Mouse (Mus musculus) retina, postnatal 1 day (tissue): ENCODE results near the gene Sgta.
"Not testable (repeated sequence)": the region's sequence is repeated elsewhere in the genome, so short reads cannot be mapped to it uniquely, and the experiment has no call there.

Source experiments
- DNase-seq: peaks from one replicate; pipeline ENCODE4 v3.0.0-alpha.2; 2012

Gene Sgta

DNA sequence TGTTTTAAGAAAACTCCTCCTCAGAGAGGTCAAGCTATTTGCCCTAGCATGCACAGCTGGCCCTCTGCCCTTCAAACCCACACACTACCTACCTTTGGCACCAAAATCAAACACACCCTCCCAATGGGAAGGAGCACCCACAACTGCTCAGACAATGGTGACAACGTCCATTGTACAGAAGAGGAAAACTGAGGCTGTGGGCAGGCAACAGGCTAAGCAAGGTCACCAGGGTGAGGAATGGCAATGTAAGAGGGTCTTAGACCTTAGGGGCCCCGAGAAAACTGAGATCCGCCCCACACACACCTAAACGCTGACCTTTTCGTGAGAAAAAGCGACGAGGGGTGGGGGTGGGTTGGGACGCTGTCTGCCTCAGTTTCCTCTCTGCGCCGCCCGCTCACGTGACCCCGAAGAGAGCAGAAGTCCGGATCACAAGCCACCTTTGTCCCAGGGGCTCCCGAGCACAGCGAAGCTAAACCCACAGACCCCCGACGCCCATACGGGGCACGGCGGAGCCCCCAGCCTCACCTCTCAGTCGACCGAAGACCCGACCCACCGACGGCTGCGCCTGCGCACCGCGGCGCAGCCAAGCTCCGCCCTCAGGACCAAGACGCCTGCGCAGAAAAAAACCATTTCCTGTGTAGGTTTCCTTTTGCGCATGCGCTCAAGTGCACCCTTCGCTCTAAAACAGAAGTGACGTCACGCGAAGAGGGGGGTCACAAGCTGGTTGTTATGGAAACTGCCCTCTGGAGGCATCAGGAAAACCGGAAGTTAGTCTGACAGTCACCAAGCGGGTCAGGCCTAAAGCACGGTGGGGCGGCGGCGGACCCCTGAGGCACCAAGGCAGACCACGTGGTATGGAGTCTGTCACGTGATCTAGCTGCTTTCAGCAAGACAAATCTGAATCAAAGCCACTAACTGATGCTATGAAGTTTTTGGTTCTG lies at the start of gene Sgta:
Sgta (minus strand) TSS at position 579 of the 941 bp plus-strand sequence.
- peak; percentile 100 for DNase-seq

GRCm38 (mm10) chr10:81106113-81106721 lies 46.2 kb upstream of the Sgta start:
- peak; percentile 94 for DNase-seq

DNA sequence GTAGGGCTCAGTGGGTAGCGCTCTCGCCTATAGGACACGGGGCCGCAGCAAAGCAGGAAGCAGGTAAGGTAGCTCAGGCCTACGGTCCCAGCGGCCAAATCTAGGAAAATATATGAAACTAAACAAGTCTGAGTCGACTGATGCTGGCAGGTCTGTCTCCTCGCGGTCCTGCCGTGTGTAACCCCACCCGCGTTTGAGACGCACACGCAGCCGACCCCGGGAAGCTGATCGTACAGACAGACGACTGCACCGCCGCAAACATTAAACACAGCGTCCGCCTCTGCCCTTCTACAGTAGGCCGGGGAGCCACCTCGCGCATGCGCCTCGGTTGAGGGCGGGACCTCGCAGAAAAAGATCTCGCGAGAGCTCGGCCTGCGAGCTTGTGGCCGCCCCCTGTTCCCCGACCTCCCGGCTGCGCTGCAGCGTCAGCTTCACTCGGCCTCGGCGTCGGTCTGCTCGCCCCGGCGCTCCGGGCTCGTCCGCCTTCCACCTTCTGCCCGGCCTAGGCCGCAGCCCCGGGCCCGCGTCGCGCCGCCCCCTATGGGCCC lies 45.7 kb upstream of the Sgta start, which contains the start of gene Map2k2:
Map2k2 (plus strand) TSS at position 351 of the 548 bp plus-strand sequence.
- peak; percentile 98 for DNase-seq

DNA sequence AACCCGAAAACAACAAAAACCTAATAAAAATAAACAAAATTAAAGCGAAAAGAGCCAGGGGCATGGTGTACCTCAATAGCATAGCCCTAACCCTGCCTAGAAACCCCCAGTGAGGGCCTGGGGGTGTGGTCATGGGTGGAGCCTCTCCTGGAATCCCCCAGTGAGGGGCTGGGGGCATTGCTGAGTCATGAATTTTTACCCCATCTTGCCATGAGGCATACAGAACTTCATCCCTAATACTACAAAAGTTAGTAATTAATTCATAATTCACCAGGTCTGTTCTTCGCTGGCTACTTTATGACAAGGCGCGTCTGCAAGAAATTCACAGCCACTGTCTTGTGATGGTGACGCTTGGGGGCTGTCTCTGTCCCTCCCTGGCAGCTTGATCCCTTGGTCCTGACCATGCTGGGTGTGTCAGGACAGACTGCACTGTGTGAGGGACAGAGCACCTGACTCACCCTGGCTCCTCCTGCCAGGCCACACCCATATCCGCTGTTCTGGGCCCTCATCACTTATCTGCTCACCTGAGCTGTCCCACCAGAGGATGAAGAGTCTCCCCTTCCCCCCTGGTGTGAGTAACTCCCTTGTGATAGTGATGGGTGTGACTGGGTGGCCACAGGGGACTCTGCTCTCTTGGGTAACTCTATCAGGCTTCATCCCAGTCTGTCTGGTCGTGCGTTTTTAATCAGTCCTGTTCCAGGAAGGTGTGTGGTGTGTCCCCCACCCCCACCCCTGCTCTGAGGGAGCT lies 35.1 kb upstream of the Sgta start:
- DNase-seq, result no peak

DNA sequence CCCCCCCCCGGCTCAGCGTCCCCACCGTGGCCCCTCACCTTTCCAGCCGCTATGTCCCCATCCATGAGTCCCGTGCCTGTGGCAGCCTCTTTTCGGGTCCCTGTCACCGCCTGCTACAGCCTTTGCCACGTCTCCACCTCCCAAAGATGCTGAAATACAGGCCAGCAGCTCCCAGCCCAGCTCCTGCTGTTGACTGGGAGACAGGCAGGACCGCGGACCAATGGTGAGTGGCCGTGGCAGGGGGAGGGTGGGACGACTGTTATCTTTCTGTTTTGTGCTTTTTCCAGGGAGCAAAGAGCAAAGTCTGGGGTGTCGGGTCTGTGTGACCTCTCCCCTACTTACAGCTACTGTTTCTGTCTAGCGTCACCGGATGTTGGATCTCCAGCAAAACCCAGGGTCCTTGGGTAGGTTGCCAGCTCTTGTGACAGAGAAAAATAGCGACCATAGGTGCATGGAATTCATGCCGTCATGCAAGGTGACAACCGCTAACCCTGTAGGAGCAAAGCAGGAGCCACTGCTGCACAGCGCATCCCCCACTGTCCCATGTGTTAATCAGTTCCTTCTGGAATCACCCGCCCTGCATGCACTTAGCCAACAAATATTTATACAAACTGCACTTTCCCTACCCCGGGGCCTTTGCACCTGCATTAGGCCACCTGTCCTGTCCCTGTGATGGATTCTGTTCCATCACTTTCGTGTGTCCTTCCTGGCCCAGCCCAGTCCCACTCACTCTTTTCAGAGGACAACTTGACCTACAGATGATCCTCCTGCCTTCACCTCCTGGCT lies 32.7 kb upstream of the Sgta start:
- DNase-seq, result no peak

GRCm38 (mm10) chr10:81090621-81091020 lies 30.6 kb upstream of the Sgta start:
- no peak for DNase-seq

GRCm38 (mm10) chr10:81089216-81089615 lies 29.2 kb upstream of the Sgta start:
- peak; percentile 77 for DNase-seq

DNA sequence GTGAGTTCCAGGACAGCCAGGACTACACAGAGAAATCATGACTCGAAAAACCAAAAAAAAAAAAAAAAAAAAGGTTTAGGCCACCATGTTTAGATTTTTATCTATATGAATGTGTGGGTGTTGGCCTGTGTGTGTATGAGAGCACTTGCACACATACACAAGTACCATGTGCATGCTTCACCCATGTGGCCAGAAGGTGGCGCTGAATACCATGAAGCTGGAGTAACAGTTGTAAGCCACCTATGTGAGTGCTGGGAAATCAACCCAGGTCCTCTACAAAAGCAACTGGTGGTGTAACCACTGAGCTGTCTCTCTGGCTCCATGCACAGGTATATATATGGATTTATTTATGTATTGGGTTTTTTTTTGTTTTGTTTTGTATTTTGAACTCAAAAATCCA lies 27.0 kb upstream of the Sgta start:
- DNase-seq, result peak; percentile 47

DNA sequence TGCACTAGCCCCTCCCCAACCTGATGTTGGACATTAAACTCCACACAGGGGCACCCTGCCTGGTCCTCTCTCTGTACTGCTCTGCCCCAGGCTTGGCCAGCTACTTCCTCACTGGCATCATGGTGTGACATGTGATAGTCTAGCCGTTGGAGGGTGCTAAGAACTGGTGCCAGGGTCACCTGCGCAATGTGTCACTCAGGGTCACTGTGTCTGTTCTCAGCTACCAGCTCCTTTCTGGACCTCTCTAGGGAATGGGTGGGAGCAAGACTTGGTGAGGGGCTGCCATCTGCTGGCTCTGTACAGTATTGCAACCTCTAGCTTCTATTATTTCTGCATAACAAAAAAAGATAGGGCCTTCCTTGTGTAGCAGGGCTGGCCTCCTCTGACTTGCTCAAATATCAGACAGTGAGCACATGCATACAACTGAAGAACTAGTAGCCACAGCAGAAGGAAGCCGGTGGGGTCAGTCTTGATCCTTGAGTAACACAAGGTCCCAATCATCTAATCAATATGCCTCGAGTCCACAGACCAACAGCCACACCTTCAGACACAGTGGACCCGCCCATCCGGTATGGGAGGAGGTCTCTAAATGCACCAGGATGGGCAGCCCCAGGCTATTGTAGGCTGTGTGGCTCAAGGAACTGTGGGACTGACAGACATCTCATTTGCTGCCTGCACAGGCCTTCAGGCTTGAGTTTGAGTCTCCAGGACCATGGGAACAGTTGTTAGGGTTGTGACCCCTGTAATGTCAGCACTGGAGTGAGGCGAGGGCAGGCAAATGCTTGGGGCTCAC lies 22.4 kb upstream of the Sgta start:
- DNase-seq, result peak; percentile 81

- DNase-seq, result no peak
Measured at GRCm38 (mm10) chr10:81080008-81080655, 20.2 kb upstream of the Sgta start.

- DNase-seq, result no peak
Measured at GRCm38 (mm10) chr10:81077916-81078315, 17.9 kb upstream of the Sgta start.

DNA sequence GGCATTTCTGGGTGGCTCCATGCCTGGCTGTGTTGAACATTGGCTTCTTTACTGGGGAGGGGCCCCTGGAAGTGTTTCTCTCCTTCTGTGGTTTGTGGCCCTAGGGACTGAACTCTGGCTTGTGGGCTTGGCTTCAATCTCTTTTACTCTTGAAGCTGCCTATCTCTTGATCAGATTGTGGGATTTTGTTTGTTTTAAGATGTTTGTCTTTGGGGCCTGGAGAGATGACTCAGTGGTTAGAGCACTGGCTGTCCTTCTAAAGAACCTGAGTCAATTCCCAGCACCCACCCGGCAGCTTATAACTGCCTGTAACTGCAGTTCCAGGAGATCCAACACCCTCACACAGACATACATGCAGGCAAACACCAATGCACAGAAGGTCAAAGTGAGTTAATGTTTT lies 16.4 kb upstream of the Sgta start:
- no peak for DNase-seq

- no peak for DNase-seq
Measured at GRCm38 (mm10) chr10:81075734-81076133, 15.8 kb upstream of the Sgta start.

GRCm38 (mm10) chr10:81073464-81073863 lies 13.5 kb upstream of the Sgta start:
- peak; percentile 40 for DNase-seq

- DNase-seq, result no peak
Measured at GRCm38 (mm10) chr10:81072290-81072689, 12.3 kb upstream of the Sgta start.

- peak; percentile 100 for DNase-seq
Measured at GRCm38 (mm10) chr10:81069836-81070235, 9.9 kb upstream of the Sgta start, which contains the start of gene Thop1. Thop1 (plus strand) TSS chr10:81070035.

DNA sequence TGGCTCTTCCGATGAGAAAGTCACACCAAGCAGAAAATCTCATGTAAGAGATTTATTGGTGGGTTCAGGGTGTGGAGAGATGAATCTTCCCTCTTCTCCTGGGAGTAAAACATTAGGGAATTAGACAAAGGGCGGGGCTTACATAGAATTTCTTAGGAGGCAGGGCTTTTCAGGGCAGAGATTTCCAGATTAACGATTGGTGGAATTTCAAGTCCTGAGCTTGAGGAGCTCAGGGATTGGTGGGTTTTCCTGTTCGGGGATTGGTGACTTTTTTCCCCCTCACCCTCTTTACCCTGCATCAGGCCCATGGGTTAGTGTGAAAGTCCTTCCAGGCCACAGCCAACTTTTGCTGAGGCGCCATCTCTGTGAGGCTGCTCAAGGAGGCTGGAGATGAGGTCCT lies 8.7 kb upstream of the Sgta start:
- no peak for DNase-seq

DNA sequence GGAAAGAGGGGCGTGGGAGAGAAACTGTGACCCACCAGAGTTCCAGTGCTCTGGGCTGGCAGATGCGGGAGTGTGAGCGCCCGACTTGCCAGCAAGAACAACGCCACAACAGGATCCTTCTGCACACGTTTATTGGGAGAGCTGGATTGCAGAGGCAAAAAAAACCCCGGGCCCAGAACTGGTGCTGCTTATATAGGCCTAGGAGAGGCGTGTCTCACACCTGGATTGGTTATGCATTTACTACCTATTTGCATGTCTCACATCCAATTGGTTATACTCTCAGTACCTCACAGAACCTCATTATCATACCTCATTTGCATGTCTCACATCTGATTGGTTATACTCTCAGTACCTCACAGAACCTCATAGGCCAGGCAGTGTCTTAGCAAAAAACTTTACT lies 4.5 kb upstream of the Sgta start:
- DNase-seq, result not testable (repeated sequence)

GRCm38 (mm10) chr10:81062710-81063109 lies 2.7 kb upstream of the Sgta start:
- no peak for DNase-seq

- no peak for DNase-seq
Measured at GRCm38 (mm10) chr10:81058896-81059295, 1.1 kb downstream of the Sgta start.
